Mouse (Mus musculus) bone marrow, adult 2 months (tissue): ENCODE results near the gene Marcksl1.

Experiments used
- CTCF ChIP-seq: fragments of 200-500 bp; IDR thresholded peaks from 2 replicates; pipeline ENCODE4 v1.5.1; 2011; ENCODE audit warnings: low read length, control low read depth; ENCODE audit not compliant: control insufficient read depth, insufficient read depth
- POLR2A ChIP-seq: fragments of 200-500 bp; IDR thresholded peaks from 2 replicates; pipeline ENCODE4 v1.6.1; 2011; ENCODE audit warnings: low read depth, mild to moderate bottlenecking, control low read depth, low read length, borderline replicate concordance; ENCODE audit not compliant: control insufficient read depth

DNA sequence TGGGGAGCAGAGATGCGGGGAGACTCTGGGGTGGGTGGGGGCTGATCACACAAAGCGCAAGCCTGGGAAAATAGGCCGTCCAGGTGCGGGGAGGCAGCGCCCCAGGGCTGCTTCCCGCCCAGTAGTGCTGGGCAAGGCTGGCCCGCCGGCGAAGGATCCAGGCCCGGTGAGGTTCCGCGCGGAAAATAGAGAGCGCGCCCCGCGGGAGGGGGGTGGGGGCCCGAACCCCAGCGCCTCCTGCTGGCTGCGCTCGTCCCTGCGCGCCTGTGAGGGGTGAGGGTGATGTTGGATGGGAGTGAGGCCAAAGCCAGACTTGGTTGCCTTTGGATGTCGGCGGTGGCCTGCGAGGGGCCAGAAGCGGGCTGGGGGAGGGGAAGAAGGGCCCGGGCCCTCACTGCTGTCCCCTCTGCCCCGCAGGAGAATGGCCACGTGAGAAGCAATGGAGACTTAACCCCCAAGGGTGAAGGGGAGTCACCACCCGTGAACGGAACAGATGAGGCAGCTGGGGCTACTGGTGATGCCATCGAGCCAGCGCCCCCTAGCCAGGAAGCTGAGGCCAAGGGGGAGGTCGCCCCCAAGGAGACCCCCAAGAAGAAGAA lies 1.0 kb downstream of the Marcksl1 start:
- TF ChIP-seq CTCF (peak; percentile 78), POLR2A (no peak)
